Mouse (Mus musculus): ENCODE measurements at regions not wholly inside any gene's neighbourhood (a gene's known extent, or its start where the extent isn't known, plus 50 kb on each side); places are given as distances from the start of the nearest gene placed in this dataset.

DNA sequence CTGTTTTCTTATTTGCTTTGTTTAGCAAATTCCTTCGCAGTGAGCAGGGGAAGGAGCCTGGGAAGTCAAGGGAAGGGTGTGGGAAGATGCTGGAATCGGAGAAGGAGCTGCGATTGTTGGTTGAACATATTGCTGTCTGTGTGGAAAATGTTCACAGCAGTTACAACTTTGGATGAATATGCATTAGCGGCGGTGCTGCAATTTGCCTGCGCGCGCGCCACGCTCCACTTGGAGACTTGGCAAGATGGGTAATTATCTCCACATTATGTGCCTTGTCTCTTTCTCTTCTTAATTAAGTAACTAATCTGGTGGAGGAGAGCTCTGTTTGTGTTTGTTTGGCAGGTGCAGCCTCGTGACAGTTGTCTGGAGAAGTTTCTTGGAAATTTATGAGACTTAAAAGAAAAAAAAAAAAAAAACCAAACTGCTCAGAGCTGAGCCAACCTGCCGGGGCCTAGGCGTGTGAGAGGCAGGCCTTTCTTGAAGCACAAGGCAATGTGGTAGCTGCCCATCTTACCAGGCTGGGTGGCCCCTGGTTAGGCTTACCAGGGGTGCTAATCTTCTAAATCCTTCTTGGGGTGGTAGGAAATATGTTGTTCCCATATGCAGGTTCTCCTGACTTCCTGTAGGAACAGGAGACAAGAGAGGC is 279.2 kb upstream of the Tle3 start:
- H3K9me3 ChIP-seq (ENCODE audit: control insufficient read depth, low read depth, low read length), result no peaks in the 10 kb centered on the region
- H3K4me1 ChIP-seq (ENCODE audit: control insufficient read depth, insufficient read depth, low read length), result no peaks in the 10 kb centered on the region
- H3K27ac ChIP-seq (ENCODE audit: low read length), result no peak overlapping the region
- no peak overlapping the region for H3K4me2 ChIP-seq (replicated peaks; ENCODE audit: low read depth, low read length)
- no peak for ATAC-seq (ENCODE audit: insufficient number of reproducible peaks, insufficient read depth, low FRiP score, low read depth)
- no peak overlapping the region for H3K9ac ChIP-seq (replicated peaks; ENCODE audit: low read depth, low read length)
- no peaks in the 10 kb centered on the region for H3K36me3 ChIP-seq (ENCODE audit: control insufficient read depth, insufficient read depth, low read length)
- 85% methylated on average over 13 of the region's 13 CpGs for WGBS
- H3K27me3 ChIP-seq (ENCODE audit: control insufficient read depth, insufficient read depth, low read length), result no peaks in the 10 kb centered on the region
- no peak overlapping the region for H3K4me3 ChIP-seq (ENCODE audit: low read depth, low read length)

DNA sequence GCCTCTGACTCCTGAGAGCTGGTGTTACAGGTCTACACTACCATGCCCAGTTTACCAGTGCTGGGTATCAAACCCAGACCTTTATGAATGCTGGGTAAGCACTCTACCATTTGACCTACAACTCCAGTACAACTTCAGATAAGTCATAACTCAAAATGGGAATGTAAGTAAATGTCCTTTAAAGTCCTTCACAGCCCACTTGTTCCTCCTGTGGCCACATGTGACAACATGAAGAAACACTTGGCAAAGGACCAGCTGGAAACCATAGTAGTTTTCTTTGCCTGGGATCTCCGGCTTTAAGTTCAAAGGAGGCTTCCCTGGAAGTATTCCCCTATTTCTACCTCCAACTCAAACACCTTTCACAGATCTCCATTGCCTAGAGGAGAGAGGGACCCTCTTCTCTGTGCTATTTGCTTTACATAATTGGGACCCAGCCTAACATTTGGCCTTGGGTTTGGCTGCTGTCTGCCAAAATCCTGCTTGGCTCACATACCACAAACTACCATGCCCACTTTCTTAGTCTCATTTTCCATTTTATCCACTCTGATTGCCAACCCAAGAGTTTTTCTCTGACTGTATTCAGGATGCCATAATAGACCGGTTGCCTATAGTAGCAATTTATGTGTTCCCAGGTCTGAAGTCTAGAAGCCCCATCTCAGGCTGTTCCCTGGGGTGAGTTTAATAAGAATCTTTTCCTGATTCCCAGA is 276.9 kb upstream of the Tle3 start:
- Histone ChIP-seq H3K4me2 (replicated peaks; ENCODE audit: low read depth, low read length) (no peak overlapping the region), H3K36me3 (ENCODE audit: control insufficient read depth, insufficient read depth, low read length) (no peaks in the 10 kb centered on the region), H3K27me3 (ENCODE audit: control insufficient read depth, insufficient read depth, low read length) (no peaks in the 10 kb centered on the region), H3K27ac (ENCODE audit: low read length) (no peak overlapping the region), H3K9ac (replicated peaks; ENCODE audit: low read depth, low read length) (no peak overlapping the region), H3K4me3 (ENCODE audit: low read depth, low read length) (no peak overlapping the region), H3K4me1 (ENCODE audit: control insufficient read depth, insufficient read depth, low read length) (no peaks in the 10 kb centered on the region), H3K9me3 (ENCODE audit: control insufficient read depth, low read depth, low read length) (no peaks in the 10 kb centered on the region)
- WGBS, result 85% methylated on average over 2 of the region's 2 CpGs
- no peak for ATAC-seq (ENCODE audit: insufficient number of reproducible peaks, insufficient read depth, low FRiP score, low read depth)

DNA sequence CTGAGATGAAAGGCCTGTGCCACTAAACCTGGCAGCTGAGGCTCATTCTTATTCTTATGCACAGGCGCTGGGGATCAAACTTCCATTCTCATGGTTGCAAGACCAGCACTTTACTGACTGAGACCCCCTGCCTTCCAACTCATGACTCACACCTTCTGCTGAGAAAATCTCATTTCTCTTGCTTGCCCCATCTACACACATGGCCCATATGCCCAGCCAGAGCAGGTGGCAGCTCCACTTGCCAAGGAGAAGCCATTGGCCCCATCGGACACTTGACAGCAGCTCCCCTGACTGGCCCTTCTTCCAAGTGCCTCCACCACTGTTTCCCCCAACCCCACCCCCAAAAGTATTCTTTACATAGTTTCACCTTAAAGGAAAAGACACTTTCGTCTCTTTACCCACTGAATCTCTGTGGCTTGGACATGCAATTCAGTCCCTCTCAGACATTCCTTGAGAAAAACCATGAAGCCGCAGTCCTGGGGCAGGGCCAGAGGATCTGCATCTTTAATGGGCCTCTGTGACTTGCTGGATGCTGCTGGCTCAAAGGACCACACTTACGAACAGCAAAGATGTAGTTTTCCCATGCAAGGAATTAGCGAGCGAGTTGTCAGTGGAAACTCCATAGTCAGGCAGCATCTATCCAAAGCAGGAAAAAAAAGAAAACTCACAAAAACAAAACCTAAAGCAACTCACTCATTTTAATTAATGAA is 270.3 kb upstream of the Tle3 start:
- ATAC-seq (ENCODE audit: insufficient number of reproducible peaks, insufficient read depth, low FRiP score, low read depth), result no peak
- H3K27me3 ChIP-seq (ENCODE audit: control insufficient read depth, insufficient read depth, low read length), result no peaks in the 10 kb centered on the region
- 73% methylated on average over 7 of the region's 7 CpGs for WGBS
- H3K9me3 ChIP-seq (ENCODE audit: control insufficient read depth, low read depth, low read length), result no peaks in the 10 kb centered on the region
- no peak overlapping the region for H3K27ac ChIP-seq (ENCODE audit: low read length)
- H3K9ac ChIP-seq (replicated peaks; ENCODE audit: low read depth, low read length), result no peak overlapping the region
- H3K36me3 ChIP-seq (ENCODE audit: control insufficient read depth, insufficient read depth, low read length), result no peaks in the 10 kb centered on the region
- no peaks in the 10 kb centered on the region for H3K4me1 ChIP-seq (ENCODE audit: control insufficient read depth, insufficient read depth, low read length)
- no peak overlapping the region for H3K4me3 ChIP-seq (ENCODE audit: low read depth, low read length)
- no peak overlapping the region for H3K4me2 ChIP-seq (replicated peaks; ENCODE audit: low read depth, low read length)

DNA sequence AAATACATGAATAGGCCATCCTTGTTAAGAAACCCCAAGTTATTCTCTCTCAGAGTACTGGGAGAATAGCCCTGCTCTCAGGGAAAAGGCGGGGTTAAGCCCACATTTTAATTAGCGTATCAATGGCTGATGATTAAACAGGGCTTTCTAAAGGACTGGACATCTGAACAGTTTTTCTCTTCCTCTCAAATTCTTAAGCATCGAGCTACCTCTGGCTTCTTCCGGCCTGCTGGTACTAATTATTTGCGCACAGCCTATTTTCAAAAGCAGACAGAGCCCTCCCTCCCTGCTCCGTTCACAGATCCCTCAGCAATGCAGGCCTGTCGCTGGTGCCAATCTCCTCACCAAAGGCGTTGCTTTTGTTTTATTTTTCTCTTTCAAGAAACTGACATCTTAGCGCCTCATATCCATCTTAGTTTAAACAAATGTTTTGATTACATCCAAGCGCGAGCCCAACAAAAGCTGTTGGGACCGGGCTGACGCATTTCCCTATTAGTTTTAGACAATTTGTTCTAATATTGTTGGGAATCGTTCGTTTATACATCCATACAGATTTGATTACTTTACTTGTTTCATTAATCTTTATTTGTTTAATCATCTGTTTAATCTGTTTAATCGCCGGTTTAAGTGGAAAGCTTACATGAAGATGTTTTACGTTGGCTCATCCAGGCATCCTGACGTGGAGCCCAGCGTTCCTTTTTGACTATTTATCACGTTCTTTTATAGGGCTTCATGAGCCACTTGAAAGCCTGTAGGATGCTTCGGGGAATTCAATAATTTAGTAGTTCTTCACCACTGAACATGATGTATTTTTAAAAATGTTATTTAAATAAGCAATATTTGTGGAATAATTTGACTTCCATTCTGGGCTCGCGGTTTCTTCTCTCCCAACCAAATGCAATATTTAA is 269.5 kb upstream of the Tle3 start:
- 34% methylated on average over 24 of the region's 24 CpGs for WGBS
- Histone ChIP-seq H3K4me3 (ENCODE audit: low read depth, low read length) (no peak overlapping the region), H3K4me1 (ENCODE audit: control insufficient read depth, insufficient read depth, low read length) (no peaks in the 10 kb centered on the region), H3K9ac (replicated peaks; ENCODE audit: low read depth, low read length) (no peak overlapping the region), H3K27me3 (ENCODE audit: control insufficient read depth, insufficient read depth, low read length) (no peaks in the 10 kb centered on the region), H3K9me3 (ENCODE audit: control insufficient read depth, low read depth, low read length) (no peaks in the 10 kb centered on the region), H3K27ac (ENCODE audit: low read length) (no peak overlapping the region), H3K36me3 (ENCODE audit: control insufficient read depth, insufficient read depth, low read length) (no peaks in the 10 kb centered on the region), H3K4me2 (replicated peaks; ENCODE audit: low read depth, low read length) (no peak overlapping the region)
- no peak for ATAC-seq (ENCODE audit: insufficient number of reproducible peaks, insufficient read depth, low FRiP score, low read depth)

DNA sequence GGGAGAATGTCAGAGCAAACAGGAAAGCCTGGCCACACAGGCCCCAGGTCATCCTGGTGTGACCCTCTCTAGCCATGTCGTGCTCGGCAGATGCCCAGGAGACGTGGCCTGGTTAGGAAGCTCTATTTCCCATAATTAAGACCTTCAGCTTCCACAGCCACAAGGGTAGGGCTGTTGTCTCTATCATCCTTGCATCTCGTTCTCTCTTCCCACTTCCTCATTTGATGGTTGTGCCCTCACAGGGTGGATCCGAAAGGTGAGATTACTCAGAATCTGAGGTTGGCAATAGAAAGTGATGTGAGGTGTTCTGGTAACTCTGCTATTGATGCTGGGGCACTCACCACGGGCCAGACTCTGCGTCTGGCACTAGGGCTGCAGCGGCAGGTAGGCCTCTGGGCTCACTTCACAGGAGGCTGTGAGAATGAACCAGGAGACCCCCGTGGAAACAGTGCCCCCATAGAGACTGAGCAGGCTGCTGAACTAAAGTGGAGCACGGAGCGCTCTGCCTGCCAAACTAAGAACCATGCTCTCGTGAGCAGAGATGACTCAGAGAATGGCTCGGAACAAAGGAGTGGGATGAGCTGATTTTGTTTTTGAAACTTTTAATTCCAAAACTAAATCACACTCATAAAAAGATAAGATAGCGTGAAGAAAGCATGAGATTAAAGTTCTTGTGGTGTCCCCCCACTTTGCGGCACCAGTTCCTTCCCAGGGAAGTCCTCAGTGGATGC is 266.5 kb upstream of the Tle3 start:
- H3K4me1 ChIP-seq (ENCODE audit: control insufficient read depth, insufficient read depth, low read length), result no peaks in the 10 kb centered on the region
- H3K36me3 ChIP-seq (ENCODE audit: control insufficient read depth, insufficient read depth, low read length), result no peaks in the 10 kb centered on the region
- H3K4me2 ChIP-seq (replicated peaks; ENCODE audit: low read depth, low read length), result no peak overlapping the region
- 80% methylated on average over 15 of the region's 15 CpGs for WGBS
- H3K9me3 ChIP-seq (ENCODE audit: control insufficient read depth, low read depth, low read length), result no peaks in the 10 kb centered on the region
- H3K4me3 ChIP-seq (ENCODE audit: low read depth, low read length), result no peak overlapping the region
- H3K9ac ChIP-seq (replicated peaks; ENCODE audit: low read depth, low read length), result no peak overlapping the region
- no peak overlapping the region for H3K27ac ChIP-seq (ENCODE audit: low read length)
- H3K27me3 ChIP-seq (ENCODE audit: control insufficient read depth, insufficient read depth, low read length), result no peaks in the 10 kb centered on the region
- no peak for ATAC-seq (ENCODE audit: insufficient number of reproducible peaks, insufficient read depth, low FRiP score, low read depth)

DNA sequence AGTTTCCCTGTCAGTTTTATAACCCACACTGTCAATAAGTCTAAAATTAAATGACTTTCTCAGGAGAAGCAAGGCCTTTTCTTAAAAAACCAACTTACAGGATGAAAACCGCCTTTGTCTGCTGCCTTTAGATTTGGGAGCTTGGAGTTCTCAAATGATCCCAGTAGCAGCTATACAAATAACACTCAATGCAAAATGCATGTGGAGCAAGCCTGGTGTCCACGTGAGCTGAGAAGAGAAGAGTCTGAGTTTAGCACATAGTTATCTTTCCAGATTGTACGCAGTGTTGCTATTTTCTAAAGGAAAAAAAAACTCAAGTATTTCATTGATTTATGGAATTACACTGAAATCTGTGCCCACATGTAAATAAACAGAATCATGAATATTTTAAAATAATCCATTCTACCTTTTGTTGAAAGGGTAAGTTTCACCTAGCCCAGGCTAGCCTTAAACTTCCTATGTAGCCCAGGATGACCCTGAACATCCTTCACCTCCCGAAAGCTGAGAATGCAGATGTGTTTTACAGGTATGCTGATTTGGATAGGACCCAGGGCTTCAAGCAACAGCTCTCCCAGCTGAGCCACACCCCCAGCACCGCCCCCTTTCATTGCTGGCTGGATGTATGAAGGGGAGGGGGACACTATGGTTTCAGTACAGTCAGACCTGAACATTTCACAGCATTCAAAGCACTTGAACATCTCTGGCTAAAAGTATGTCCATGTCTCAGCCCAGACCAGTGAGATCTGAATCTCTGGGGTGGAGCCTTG is 262.5 kb upstream of the Tle3 start:
- WGBS, result 89% methylated on average over 5 of the region's 5 CpGs
- no peaks in the 10 kb centered on the region for H3K9me3 ChIP-seq (ENCODE audit: control insufficient read depth, low read depth, low read length)
- no peak overlapping the region for H3K9ac ChIP-seq (replicated peaks; ENCODE audit: low read depth, low read length)
- H3K4me2 ChIP-seq (replicated peaks; ENCODE audit: low read depth, low read length), result no peak overlapping the region
- no peak for ATAC-seq (ENCODE audit: insufficient number of reproducible peaks, insufficient read depth, low FRiP score, low read depth)
- no peak overlapping the region for H3K4me3 ChIP-seq (ENCODE audit: low read depth, low read length)
- no peak overlapping the region for H3K27ac ChIP-seq (ENCODE audit: low read length)
- H3K27me3 ChIP-seq (ENCODE audit: control insufficient read depth, insufficient read depth, low read length), result no peaks in the 10 kb centered on the region
- no peaks in the 10 kb centered on the region for H3K36me3 ChIP-seq (ENCODE audit: control insufficient read depth, insufficient read depth, low read length)
- H3K4me1 ChIP-seq (ENCODE audit: control insufficient read depth, insufficient read depth, low read length), result 0 out of 2 replicates have a peak, but pooled peaks cover 4% of the 10 kb centered on the region

DNA sequence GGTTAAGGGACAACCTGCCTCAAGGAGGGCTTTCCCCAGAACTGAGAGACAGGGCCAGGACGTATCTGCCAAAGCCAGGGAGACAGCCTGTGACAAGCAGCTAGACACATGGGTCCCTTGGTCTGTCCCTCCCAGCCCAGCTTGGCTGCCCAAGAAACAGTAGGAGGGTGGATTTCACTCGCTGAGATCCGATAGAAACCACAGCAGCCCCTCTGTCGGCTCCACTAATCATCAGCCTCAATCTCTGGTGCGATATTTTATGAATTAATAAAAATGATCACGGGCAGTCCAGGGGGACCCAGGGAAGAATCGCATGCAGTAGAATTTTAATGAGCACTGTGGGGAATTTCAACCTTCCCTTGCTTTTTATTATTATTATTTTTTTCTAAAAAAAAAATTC is 261.0 kb upstream of the Tle3 start:
- H3K4me3 ChIP-seq (ENCODE audit: low read depth, low read length), result no peak overlapping the region
- H3K36me3 ChIP-seq (ENCODE audit: control insufficient read depth, insufficient read depth, low read length), result no peaks in the 10 kb centered on the region
- H3K4me1 ChIP-seq (ENCODE audit: control insufficient read depth, insufficient read depth, low read length), result 0 out of 2 replicates have a peak, but pooled peaks cover 4% of the 10 kb centered on the region
- H3K9ac ChIP-seq (replicated peaks; ENCODE audit: low read depth, low read length), result no peak overlapping the region
- WGBS, result 54% methylated on average over 7 of the region's 7 CpGs
- no peak overlapping the region for H3K4me2 ChIP-seq (replicated peaks; ENCODE audit: low read depth, low read length)
- no peaks in the 10 kb centered on the region for H3K9me3 ChIP-seq (ENCODE audit: control insufficient read depth, low read depth, low read length)
- H3K27ac ChIP-seq (ENCODE audit: low read length), result no peak overlapping the region
- H3K27me3 ChIP-seq (ENCODE audit: control insufficient read depth, insufficient read depth, low read length), result no peaks in the 10 kb centered on the region
- ATAC-seq (ENCODE audit: insufficient number of reproducible peaks, insufficient read depth, low FRiP score, low read depth), result no peak
